Mouse (Mus musculus) 3134 (cell line): ENCODE results near the gene Pnp.
"Not testable (repeated sequence)": the region's sequence is repeated elsewhere in the genome, so short reads cannot be mapped to it uniquely, and the experiment has no call there.

Experiments
- DNase-seq: peaks from one replicate; pipeline ENCODE4 v3.0.0-alpha.2; 2011; ENCODE audit warnings: low spot score; ENCODE audit not compliant: insufficient read length; ENCODE audit errors: extremely low read depth

The Pnp gene

DNA sequence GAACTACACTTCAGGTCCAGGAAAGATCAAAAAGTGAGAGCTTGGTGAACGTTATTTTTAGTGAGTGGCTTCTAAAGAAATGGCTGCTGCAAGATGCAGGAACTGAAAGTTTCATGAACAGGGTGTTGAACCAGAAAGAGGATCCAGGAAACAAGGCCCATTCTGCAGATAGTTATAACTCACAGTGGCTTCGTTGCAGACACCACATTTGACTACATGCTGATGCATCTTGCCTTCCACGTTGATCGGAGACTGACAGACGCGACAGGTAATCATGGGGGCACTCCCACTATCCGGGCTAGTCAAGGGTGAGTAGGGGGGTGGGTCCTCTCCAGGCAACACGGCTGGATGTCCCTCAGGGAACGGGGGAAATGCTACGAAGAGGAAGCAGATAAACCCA is 931 bp upstream of the Pnp start:
- no peak for DNase-seq

DNA sequence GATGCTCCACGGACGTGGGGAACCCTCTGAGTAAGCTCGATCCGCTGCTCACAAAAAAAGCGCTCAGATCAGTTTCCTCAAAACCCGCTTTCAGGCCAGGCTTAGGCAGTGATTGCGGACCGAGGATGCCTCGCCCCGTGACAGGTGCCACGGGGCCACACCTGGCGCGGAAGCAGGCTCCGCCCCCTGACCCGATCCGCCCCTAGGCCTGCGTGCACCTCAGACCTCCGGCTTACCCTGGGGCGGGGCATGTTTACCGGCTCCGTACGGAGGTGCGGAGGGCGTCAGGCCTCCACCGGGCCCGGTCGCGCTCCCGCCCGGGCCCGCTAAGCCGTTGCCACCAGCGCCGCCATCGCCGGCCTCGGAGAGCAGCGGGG is 517 bp upstream of the Pnp start:
- DNase-seq = no peak

DNA sequence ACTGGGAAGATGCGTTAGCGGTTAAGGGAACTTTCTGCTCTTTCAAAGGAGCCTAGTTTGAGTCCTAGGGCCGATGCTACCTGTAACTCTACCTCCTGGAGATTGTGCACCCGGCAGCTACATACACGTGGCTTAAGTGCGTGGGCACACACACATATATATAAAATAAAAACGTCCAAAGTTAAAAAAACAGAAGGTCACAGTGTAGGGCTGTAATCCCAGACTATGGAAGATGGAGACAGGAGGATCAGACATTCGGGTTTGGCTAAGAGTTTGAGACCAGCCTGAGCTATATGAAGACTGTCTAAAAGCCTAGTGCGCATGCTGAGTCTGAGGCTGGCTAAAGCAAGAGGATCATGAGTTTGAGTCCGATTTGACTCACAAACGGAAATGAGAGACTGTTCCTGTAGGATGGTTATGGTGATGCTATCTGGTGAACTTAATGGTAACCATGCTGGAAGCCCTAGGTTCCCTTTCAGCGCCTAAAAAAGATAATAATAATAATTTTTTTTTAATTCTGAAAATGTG is 675 bp downstream of the Pnp start:
- DNase-seq = no peak

DNA sequence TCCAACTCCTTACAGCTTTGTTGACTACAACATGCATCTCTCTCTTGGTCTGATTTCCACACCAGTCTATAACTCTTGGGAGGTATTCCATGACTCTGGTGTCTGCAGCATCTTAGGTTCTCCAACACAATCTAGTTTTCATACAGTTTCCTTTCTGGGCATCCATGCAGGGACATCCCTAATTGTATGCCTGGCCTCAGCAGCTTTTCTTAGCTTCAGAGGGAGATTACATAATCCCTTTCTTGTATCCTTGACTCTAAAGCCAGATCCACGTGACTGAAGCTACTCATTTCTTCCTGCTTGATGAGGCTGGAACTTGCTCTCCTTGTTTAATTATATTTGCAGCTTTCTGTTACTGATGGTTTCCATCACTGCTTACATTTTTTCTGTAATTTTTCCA is 5.8 kb downstream of the Pnp start:
- DNase-seq = no peak

DNA sequence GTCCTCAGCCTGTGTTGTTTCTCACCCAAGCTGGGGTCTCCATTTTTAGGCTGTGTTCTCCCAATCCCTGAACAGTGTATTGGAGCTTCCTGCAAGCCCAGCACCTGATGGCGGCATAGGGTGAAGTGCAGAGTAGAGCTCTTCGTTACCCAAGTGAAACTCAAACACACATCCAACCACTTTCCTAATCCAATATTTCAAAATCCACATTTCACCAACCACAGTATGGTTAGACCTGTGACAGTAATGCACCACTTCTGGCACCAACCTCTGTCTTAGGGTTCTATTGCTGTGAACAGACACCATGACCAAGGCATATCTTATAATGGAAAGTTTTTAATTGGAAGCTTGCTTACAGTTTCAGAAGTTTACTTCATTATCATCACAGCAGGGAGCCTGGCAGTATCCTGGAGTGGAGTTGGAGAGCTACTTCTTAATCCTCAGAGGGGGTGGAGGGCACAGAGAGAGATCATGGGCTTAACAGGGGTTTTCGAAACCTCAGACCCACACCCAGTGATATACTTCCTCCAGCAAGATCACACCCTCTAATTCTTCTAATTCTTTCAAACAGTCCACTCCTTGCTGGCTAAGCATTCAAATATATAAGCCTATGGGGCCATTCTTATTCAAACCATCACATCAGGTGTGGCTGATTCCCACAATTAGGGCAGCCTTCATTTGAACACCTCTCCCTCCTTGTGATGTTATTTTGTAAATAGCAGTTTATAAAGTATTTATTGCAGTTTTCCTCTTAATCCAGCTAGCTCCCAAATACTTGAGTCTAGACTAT is 7.4 kb downstream of the Pnp start:
- no peak for DNase-seq

DNA sequence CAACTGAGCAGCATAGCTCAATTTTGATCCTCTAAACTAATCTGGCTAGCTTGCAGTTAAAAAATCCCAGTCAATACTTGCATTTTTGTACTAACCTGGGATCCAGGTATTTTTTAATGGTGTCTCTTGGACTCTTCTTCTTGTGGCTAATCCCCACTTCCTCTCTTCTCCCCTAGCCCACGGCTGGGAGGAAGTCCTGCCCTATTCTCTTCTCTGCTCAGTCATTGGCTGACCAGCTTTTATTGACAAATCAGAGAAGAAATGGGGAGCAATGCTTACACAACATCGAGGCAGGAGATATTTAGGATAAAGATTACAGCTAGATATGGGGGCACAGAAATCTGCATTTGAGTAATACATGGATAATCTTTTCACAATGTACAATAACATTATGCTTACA is 8.1 kb downstream of the Pnp start:
- no peak for DNase-seq

DNA sequence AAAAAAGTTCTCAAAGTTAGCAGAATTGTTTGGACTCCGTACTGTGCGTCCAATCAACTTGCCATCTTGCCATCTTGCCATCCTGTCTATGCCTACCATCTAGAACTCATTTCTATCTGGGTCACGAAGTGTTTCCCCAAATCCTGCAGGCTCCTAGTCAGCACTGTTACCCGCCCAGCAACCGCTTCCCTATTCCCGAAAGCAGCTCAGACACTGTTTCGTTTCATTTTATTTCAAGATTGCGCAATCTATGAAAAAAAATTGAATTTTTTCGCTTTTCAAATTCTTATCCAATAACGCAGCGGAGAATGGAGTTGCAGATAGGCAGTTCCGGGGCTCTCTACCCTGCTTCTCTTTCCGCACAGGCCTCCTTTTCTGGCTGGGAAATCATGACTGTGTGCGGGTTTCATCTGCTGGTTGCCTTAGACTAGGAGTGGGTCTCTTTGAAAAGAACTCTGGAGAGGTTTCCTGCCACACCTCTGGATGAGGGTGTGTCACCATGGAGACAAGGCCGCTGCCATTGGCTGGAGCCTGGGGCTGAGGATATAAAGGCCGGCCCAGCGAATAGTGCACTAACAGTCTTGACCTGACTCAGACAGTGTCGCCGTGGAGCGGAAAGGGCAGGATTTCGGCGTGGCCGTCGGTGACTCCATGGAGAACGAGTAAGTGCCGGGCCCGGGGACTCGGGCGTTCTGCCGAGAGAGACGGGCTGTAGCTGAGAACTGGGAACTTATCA is 13.2 kb downstream of the Pnp start, which contains the start of gene Gm49342:
Gm49342 (plus strand) TSS at position 586 of the 736 bp plus-strand sequence.
- peak; percentile 89 for DNase-seq

DNA sequence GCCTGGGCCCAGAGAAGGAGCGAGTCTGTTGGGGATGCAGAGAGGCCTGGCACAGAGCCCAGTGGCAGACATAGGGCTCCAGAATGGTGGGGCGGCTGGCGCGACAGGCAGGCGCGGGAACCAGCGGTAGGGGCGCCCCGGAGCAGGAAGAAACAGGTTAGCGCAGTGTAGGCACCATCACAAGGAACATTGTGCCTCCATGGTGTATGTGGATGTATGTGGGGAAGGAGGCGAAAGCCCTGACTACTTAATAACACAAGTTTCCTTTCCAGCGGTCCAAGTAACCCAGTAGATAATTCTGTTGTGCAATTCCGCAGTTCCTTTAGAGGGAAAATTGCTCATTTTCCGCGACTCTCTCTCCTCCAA is 13.8 kb downstream of the Pnp start:
- not testable (repeated sequence) for DNase-seq

DNA sequence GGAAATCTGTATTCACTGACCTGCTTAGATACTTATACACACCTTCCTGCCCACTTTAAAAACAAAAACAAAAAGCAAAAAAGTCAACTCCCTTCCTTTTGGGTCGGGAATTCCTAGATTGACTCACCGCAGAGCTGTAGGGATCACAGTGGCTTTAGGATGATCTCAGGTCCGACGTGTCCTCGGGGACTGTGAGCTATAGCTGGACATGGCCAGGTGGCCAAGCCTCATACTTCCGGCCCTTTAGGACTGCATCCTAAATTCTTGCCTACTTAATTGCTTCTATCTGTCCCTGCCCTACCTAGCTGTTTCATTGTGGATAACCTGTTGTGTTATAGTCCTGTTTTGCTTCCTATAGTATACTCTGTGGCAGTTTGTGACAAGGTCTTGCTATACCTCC is 14.2 kb downstream of the Pnp start:
- DNase-seq = not testable (repeated sequence)

DNA sequence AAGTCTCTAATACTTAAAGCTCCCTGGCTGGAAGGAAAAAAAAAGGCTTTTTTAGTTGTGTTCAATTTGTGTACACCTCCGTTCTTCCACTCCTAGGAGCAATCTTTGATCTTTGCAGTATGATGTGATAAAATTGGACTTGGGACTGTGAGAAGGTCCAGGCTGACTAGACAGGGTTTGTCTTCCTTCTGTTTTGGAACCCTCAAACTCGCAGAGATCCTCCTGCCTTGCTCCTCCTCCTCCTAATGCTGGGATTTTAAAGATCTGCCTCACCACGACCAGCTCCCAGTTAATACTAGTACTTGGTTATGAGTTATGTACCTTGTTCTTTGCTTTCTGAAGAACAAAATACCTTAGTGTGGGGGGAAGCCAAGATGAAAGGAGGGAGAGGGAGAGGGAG is 14.6 kb downstream of the Pnp start:
- not testable (repeated sequence) for DNase-seq

DNA sequence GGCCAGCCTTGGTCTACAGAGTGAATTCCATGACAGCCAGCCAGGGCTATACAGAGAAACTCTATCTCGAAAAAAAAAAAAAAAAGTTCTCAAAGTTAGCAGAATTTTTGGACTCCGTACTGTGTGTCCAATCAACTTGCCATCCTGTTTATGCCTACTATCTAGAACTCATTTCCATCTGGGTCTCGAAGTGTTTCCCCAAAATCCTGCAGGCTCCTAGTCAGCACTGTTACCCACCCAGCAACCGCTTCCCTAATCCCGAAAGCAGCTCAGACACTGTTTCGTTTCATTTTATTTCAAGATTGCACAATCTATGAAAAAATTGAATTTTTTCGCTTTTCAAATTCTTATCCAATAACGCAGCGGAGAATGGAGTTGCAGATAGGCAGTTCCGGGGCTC is 24.6 kb downstream of the Pnp start:
- DNase-seq = no peak

DNA sequence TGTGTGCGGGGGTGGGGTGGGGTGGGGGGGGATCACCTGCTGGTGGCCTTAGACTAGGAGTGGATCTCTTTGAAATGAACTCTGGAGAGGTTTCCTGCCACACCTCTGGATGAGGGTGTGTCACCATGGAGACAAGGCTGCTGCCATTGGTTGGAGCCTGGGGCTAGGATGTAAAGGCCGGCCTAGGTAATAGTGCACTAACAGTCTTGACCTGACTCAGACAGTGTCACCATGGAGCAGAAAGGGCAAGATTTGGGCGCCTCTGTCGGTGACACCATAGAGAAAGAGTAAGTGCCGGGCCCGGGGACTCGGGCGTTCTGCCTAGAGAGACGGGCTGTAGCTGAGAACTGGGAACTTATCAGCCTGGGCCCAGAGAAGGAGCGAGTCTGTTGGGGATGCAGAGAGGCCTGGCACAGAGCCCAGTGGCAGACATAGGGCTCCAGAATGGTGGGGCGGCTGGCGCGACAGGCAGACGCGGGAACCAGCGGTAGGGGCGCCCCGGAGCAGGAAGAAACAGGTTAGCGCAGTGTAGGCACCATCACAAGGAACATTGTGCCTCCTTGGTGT is 25.1 kb downstream of the Pnp start, which contains the start of gene Pnp2:
Pnp2 (plus strand) TSS at position 51 of the 567 bp plus-strand sequence.
- not testable (repeated sequence) for DNase-seq

DNA sequence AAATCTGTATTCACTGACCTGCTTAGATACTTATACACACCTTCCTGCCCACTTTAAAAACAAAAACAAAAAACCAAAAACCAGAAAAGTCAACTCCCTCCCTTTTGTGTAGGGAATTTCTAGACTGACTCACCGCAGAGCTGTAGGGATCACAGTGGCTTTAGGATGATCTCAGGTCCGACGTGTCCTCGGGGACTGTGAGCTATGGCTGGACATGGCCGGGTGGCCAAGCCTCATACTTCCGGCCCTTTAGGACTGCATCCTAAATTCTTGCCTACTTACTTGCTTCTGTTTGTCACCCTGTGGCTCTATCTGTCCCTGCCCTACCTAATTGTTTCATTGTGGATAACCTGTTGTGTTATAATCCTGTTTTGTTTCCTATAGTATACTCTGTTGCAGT is 25.8 kb downstream of the Pnp start:
- DNase-seq = not testable (repeated sequence)

DNA sequence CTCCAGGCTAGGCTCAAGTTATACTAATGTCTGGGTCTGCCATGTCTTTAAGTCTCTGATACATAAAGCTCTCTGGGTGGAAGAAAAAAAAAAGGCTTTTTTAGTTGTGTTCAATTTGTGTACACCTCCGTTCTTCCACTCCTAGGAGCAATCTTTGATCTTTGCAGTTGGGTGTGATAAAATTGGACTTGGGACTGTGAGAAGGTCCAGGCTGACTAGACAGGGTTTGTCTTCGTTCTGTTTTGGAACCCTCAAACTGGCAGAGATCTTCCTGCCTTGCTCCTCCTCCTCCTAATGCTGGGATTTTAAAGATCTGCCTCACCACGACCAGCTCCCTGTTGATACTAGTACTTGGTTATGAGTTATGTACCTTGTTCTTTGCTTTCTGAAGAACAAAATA is 26.3 kb downstream of the Pnp start:
- DNase-seq = not testable (repeated sequence)

DNA sequence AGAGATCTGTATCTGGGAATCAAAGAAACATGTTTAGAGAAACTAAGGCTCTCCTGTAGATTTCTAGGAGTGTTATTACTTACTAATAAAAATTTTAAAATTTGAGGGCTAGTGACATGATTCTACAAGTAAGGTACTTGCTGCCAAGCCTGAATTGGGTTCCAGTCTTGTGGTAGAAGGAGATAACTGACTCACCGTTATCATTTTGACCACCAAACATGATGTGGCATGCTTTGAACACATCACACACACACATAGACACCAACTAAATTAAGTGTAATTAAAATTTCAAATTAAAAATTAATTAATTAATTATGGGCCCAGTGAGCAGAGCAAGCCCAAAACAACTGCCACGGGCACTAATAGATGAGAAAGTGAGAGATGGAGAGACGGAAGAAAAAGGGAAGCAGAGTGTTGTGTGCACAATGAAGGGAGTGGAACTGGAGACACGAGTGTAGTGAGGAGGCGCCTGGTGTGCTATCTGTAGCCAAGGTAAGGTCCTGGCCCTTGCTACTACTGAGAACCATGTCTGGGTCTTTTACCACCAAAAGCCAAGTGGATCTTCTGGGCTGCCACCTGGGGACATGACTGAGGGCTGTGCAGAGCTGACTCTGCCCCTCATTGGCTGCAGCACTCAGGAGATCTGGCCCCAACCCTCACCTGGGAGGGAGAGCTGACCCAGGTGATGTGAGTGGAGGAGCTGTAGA is 27.6 kb downstream of the Pnp start:
- DNase-seq = not testable (repeated sequence)

DNA sequence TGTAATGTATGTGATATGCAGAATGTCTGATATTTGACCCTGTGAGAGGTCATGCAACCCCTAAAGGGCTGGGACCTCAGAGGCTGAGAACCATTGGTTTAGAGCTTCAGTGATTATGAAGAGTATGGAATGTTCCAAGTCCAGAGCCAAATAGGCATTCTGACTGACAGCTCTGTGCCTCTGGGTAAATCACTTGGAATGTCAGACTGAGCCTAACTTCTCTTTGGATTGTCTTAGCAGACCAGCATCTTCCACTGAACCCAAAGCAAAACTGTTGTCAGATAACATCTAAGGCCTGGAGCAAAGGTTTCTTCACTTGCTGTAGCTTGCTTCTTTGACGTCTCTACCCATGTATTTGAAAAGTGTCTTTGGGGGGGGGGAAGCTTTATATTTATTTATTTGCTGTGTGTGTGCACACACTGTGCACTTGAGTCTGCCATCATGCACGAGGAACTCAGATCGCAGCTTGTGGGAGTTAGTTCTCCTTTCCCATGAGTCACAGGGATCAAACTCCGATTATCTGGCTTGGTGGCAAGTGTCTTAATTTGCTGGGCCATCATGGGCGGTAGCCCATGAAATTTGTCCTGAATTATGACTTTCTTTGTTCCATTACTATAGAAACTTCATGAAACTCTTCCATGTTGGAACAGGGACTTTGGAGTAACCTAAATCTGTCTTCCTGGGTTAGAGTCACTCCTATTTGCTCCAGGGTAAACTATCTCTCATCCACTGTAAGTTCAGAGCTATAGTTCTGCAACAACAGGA is 37.5 kb downstream of the Pnp start:
- no peak for DNase-seq

DNA sequence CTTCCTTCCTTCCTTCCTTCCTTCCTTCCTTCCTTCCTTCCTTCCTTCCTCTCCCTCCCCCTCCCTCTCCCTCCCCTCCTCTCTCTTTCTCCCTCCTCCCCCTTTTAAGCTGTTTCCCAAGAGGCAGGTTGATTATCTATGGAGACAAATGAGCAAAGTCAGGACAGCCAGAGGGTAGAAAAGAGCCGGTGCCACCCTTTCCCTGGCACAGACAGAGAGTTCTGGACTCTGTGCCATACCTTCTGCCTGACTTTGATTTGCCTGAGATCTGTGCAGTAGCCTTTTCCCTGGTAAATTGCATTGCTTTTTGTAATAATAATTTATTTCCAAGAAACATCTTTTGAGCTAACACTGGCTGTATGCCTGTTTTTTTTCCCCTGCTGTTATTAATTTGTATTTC is 38.2 kb downstream of the Pnp start:
- no peak for DNase-seq

DNA sequence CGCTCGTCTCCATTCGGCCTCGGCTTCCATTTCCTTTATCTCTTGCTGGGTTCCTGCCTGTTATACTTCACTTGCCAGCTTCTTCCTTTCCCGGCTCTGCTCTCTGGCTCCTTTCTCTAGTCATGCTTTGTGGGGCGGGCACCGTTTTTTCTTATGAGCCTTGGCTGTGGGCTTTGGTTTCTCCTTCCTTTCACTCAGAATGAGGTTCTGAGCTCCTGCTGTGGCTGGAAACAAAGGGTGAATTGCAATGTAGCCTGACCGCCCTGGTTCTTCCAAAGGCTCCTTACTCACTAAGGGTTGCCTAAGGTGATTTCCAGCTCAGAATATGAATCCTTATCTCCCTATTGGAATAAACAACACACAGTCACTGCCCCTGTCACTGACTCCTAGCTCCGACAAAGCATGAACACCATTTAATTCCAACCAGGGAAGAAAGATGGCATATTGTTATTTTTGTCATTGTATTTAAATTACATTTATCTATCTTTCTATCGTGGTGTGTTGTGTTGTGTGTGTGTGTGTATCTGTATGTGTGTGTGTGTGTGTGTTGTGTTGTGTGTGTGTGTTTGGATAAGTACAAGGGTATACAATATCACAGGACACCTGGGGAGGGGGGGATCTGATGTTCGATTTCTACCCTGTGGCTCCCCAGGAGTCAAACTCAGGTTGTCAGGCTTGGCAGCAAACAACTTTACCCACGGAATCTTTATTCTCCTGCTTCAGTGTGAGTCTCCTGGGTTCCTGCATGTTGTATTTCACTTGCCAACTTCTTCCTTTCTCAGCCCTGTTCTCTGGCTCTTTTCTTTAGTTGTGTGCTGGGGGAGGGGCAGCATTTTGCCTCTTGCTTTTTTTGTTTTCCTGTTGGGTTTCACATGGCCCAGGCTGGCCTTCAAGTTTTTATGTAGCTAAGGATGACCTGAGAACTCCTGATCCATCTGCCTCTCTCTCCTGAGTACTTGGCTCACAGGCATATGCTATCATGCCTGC is 39.0 kb downstream of the Pnp start:
- DNase-seq = no peak

DNA sequence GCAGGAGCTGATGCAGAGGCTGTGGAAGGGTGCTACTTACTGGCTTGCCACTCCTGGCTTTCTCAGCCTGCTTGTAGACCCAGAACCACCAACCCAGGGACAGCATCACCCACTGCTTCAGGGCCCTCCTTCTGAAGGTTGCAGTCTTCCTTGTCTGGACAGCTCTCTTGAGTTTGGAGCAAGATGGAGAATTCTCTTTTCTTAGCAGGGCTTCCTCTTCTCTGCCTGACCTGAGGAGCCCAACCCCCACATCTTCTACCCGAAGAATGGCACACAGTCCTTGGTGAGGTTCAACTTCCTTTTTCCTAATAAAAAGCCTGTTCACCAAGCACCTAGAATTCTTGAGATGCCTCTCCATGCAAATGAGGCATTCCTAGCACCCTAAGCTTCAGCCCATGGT is 39.9 kb downstream of the Pnp start:
- DNase-seq = no peak
